Mouse (Mus musculus): Measurements from ENCODE around the gene Metrn. TPM values are rescaled to one million over a fixed set of nuclear protein-coding genes. Genes with fewer than 3 reads are reported as not detected.
A peak's percentile ranks its signal among the peaks of the same experiment; 100 is the strongest.

The Metrn gene
- polyA plus RNA-seq, 1 experiment from 2014 or later = 20.3 TPM

DNA sequence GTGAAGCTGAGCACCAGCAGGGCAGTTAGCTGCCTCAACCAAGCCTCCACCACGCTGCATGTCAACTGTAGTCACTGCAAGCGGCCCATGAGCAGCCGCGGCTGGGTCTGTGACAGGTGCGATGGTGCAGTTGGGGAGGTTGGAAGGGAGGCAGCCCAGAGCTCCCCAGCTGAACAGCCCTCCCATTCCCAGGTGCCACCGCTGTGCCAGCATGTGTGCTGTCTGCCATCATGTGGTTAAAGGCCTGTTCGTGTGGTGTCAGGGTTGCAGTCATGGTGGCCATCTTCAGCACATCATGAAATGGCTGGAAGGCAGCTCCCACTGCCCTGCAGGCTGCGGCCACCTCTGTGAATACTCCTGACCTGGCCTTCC is 31.3 kb upstream of the Metrn start:
- Histone ChIP-seq H3K27me3 (ENCODE audit: control insufficient read depth, insufficient read depth, low read length) (no peaks in the 10 kb centered on the region), H3K36me3 (ENCODE audit: control insufficient read depth, insufficient read depth, low read length) (peaks cover 9% of the 10 kb centered on the region; the same call in 1 of the 2 replicates), H3K4me1 (replicated peaks; ENCODE audit: control insufficient read depth, insufficient read depth, low read length) (peaks cover 31% of the 10 kb centered on the region), H3K4me2 (ENCODE audit: low read depth, low read length, severe bottlenecking) (peak overlapping the region; percentile 86; the same call in 1 of the 2 replicates), H3K4me3 (ENCODE audit: low read depth, low read length) (peak overlapping the region; percentile 52), H3K9ac (ENCODE audit: low read length) (no peak overlapping the region; the same call in 1 of the 2 replicates), H3K9me3 (ENCODE audit: control insufficient read depth, low read length) (no peaks in the 10 kb centered on the region), H3K27ac (ENCODE audit: low read depth, low read length) (no peak overlapping the region; the same call in 1 of the 2 replicates)
- ATAC-seq (replicated peaks; ENCODE audit: low FRiP score) (no peak), DNase-seq (ENCODE audit: low spot score) (peak; percentile 55)
- WGBS = 86% methylated on average over 8 of the region's 8 CpGs

DNA sequence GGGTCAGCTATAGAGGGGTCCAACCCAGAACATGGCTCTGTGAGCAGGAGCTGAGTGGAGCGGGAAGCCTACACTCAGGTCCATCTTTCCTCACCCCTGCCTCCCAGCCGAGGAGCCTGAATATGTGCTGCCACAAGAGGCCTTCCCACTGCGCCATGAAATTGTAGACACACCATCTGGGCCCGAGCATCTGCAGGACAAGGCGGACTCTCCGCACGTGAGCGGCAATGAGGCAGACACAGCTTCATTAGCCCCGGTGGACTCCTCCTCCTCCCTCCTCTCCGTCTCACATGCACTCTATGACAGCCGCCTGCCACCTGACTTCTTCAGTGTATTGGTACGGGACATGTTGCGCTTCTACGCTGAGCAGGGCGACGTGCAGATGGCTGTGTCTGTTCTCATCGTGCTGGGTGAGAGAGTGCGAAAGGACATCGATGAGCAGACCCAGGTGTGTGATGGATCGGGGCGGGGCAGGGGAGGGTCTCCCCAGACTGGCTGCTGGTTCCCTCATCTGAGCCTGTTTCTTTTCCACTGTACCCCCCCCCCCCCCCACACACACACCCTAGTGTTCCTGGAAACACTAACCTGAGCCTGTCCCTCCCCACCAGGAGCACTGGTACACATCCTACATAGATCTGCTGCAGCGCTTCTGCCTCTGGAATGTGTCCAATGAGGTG is 30.7 kb upstream of the Metrn start:
- Histone ChIP-seq H3K4me3 (ENCODE audit: low read depth, low read length) (no peak overlapping the region), H3K4me1 (replicated peaks; ENCODE audit: control insufficient read depth, insufficient read depth, low read length) (peaks cover 31% of the 10 kb centered on the region), H3K27me3 (ENCODE audit: control insufficient read depth, insufficient read depth, low read length) (no peaks in the 10 kb centered on the region), H3K4me2 (ENCODE audit: low read depth, low read length, severe bottlenecking) (no peak overlapping the region), H3K9me3 (ENCODE audit: control insufficient read depth, low read length) (no peaks in the 10 kb centered on the region), H3K27ac (ENCODE audit: low read depth, low read length) (no peak overlapping the region), H3K9ac (ENCODE audit: low read length) (no peak overlapping the region; the same call in 1 of the 2 replicates), H3K36me3 (ENCODE audit: control insufficient read depth, insufficient read depth, low read length) (peaks cover 9% of the 10 kb centered on the region; the same call in 1 of the 2 replicates)
- DNase-seq (ENCODE audit: low spot score) (peak; percentile 49), ATAC-seq (replicated peaks; ENCODE audit: low FRiP score) (no peak)
- WGBS = 92% methylated on average over 22 of the region's 22 CpGs

DNA sequence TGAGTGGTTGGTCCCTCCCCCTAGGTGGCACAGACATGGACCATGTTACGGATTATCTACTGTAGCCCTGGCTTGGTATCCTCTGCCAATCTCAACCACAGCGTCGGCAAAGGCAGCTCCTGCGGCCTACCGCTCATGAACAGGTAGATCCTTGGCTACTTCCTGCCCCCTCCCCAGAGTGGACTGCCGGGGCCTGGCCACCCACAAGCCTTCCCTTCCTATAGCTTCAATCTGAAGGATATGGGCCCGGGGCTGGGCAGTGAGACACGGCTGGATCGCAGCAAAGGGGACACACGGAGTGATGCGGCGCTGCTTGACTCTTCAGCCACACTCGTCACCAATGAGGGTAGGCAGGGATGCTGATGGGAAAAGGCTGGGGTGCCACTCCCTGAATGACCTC is 30.1 kb upstream of the Metrn start:
- no peaks in the 10 kb centered on the region for H3K9me3 ChIP-seq (ENCODE audit: control insufficient read depth, low read length)
- ATAC-seq (replicated peaks; ENCODE audit: low FRiP score) (no peak), DNase-seq (ENCODE audit: low spot score) (no peak)
- no peak overlapping the region for H3K27ac ChIP-seq (ENCODE audit: low read depth, low read length)
- no peak overlapping the region for H3K4me2 ChIP-seq (ENCODE audit: low read depth, low read length, severe bottlenecking)
- 93% methylated on average over 13 of the region's 13 CpGs for WGBS
- no peak overlapping the region for H3K9ac ChIP-seq (ENCODE audit: low read length)
- H3K4me1 ChIP-seq (replicated peaks; ENCODE audit: control insufficient read depth, insufficient read depth, low read length) = peaks cover 30% of the 10 kb centered on the region
- no peaks in the 10 kb centered on the region for H3K27me3 ChIP-seq (ENCODE audit: control insufficient read depth, insufficient read depth, low read length)
- H3K4me3 ChIP-seq (ENCODE audit: low read depth, low read length) = no peak overlapping the region
- H3K36me3 ChIP-seq (ENCODE audit: control insufficient read depth, insufficient read depth, low read length) = peaks cover 9% of the 10 kb centered on the region; the same call in 1 of the 2 replicates

DNA sequence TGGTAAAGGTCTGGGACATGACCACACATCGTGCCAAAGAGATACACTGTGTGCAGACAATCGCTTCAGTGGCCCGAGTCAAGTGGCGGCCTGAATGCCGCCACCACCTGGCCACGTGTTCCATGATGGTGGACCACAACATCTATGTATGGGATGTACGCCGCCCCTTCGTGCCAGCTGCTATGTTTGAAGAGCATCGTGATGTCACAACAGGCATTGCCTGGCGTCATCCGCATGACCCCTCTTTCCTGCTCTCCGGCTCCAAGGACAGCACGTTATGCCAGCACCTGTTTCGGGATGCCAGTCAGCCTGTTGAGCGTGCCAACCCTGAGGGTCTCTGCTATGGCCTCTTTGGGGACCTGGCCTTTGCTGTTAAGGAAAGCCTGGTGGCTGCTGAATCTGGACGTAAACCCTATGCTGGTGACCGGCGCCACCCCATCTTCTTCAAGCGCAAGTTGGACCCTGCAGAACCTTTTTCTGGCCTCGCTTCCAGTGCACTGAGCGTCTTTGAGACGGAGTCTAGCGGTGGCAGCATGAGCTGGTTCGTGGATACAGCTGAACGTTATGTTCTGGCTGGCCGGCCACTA is 29.1 kb upstream of the Metrn start:
- 95% methylated on average over 27 of the region's 27 CpGs for WGBS
- H3K4me3 ChIP-seq (ENCODE audit: low read depth, low read length) = no peak overlapping the region

DNA sequence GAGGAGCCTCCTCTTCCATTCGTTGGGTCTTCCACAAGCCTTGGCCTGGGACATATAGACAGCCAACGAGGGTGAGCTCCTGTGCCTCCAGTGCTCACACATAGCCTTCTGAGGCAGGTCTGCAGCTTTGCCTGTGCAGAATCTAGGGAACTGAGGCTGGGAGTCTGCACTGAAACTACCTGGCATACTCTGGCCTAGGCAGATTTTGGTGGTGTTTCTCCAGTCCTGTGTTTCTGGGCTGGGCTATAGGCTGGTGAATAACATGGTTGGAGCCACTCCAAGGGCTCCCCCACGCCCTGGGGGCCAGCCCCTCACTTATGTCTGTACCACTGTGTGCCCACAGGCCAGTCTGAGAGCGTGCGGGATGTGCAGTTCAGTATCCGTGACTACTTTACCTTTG is 28.4 kb upstream of the Metrn start:
- no peak overlapping the region for H3K27ac ChIP-seq (ENCODE audit: low read depth, low read length)
- peaks cover 2% of the 10 kb centered on the region; the same call in 1 of the 2 replicates for H3K27me3 ChIP-seq (ENCODE audit: control insufficient read depth, insufficient read depth, low read length)
- ATAC-seq (replicated peaks; ENCODE audit: low FRiP score) = no peak
- 0 out of 2 replicates have a peak overlapping the region, but pooled peaks have one; percentile 5 for H3K4me2 ChIP-seq (ENCODE audit: low read depth, low read length, severe bottlenecking)
- WGBS = 94% methylated on average over 6 of the region's 6 CpGs
- no peak overlapping the region for H3K4me3 ChIP-seq (ENCODE audit: low read depth, low read length)
- peaks cover 23% of the 10 kb centered on the region for H3K4me1 ChIP-seq (replicated peaks; ENCODE audit: control insufficient read depth, insufficient read depth, low read length)
- H3K9me3 ChIP-seq (ENCODE audit: control insufficient read depth, low read length) = no peaks in the 10 kb centered on the region
- peaks cover under 1% of the 10 kb centered on the region; the same call in 1 of the 2 replicates for H3K36me3 ChIP-seq (ENCODE audit: control insufficient read depth, insufficient read depth, low read length)
- H3K9ac ChIP-seq (ENCODE audit: low read length) = peak overlapping the region; percentile 12; the same call in 1 of the 2 replicates
- DNase-seq (ENCODE audit: low spot score) = no peak

More for the DNA sequence above, 29.1 kb upstream of the Metrn start:
- Histone ChIP-seq H3K9ac (ENCODE audit: low read length) (no peak overlapping the region), H3K27ac (ENCODE audit: low read depth, low read length) (no peak overlapping the region), H3K4me1 (replicated peaks; ENCODE audit: control insufficient read depth, insufficient read depth, low read length) (peaks cover 23% of the 10 kb centered on the region), H3K36me3 (ENCODE audit: control insufficient read depth, insufficient read depth, low read length) (peaks cover 4% of the 10 kb centered on the region; the same call in 1 of the 2 replicates), H3K27me3 (ENCODE audit: control insufficient read depth, insufficient read depth, low read length) (no peaks in the 10 kb centered on the region), H3K4me2 (ENCODE audit: low read depth, low read length, severe bottlenecking) (no peak overlapping the region), H3K9me3 (ENCODE audit: control insufficient read depth, low read length) (no peaks in the 10 kb centered on the region)
- DNase-seq (ENCODE audit: low spot score) (peak; percentile 48), ATAC-seq (replicated peaks; ENCODE audit: low FRiP score) (no peak)

DNA sequence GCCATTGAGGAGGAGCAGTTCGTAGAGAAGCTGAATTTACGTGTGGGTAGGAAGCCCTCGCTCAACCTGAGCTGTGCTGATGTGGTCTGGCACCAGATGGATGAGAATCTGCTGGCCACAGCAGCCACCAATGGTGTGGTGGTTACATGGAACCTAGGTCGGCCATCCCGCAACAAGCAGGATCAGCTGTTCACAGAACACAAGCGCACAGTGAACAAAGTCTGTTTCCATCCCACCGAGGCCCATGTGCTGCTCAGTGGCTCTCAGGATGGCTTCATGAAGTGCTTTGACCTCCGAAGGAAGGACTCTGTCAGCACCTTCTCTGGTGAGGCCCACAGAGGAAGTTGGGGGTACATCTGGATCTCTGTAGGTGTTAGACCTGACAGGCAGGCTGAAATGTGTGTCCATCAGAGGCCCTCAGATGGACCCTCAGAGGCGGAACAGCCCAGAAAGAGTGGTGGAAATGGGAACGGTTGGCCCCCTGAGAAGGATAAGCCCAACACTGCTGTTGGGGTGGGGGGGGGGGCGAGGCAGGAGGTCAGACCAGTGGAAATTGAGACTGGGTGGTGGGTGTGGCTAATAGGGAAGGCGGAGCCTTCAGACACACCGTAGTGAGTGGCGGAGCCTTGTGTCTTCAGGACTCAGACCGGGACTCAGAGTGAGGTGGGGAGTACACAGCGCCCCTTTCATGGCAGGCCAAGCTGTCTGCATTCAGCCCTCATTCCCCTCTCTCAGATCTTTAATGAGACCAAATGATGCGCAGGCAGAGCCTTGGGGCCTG is 27.6 kb upstream of the Metrn start:
- DNase-seq (ENCODE audit: low spot score) = no peak
- Histone ChIP-seq H3K9ac (ENCODE audit: low read length) (peak overlapping the region; percentile 60), H3K27ac (ENCODE audit: low read depth, low read length) (no peak overlapping the region), H3K4me1 (replicated peaks; ENCODE audit: control insufficient read depth, insufficient read depth, low read length) (peaks cover 17% of the 10 kb centered on the region), H3K4me2 (ENCODE audit: low read depth, low read length, severe bottlenecking) (peak overlapping the region; percentile 60), H3K27me3 (ENCODE audit: control insufficient read depth, insufficient read depth, low read length) (peaks cover 9% of the 10 kb centered on the region), H3K36me3 (ENCODE audit: control insufficient read depth, insufficient read depth, low read length) (no peaks in the 10 kb centered on the region; the same call in 1 of the 2 replicates), H3K4me3 (ENCODE audit: low read depth, low read length) (peak overlapping the region; percentile 54), H3K9me3 (ENCODE audit: control insufficient read depth, low read length) (no peaks in the 10 kb centered on the region)
- WGBS = 74% methylated on average over 16 of the region's 17 CpGs
- ATAC-seq (replicated peaks; ENCODE audit: low FRiP score) = no peak

DNA sequence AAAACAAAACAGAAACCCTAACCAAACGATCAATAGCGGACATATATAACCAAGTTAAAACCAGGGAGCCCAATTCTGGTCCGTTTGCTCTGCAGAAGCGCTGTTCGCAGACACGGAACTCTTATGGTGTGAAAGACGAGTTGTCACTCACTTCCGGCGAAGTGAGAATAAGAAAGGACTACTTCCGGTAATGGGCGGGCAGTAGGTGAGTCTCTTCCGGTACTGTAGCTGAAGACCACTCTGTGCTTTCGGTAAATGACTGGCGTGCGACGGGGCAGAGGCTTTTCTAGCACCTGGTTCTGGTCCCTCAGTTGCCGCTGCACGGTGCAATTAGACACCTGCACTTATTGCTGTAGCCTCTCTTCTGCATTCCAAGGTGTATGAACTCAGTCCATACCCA is 26.5 kb upstream of the Metrn start, which contains the start of gene Wdr24:
Gene Wdr24 (plus strand): TSS at position 176 of the 400 bp plus-strand sequence.
- peak; percentile 72 for ATAC-seq (replicated peaks; ENCODE audit: low FRiP score)
- 1% methylated on average over 18 of the region's 18 CpGs for WGBS
- Histone ChIP-seq H3K27me3 (ENCODE audit: control insufficient read depth, insufficient read depth, low read length) (peaks cover 12% of the 10 kb centered on the region), H3K27ac (ENCODE audit: low read depth, low read length) (no peak within 1 kb of the TSS), H3K4me1 (replicated peaks; ENCODE audit: control insufficient read depth, insufficient read depth, low read length) (peaks cover 17% of the 10 kb centered on the region), H3K9ac (ENCODE audit: low read length) (peak within 1 kb of the TSS; percentile 60), H3K4me3 (ENCODE audit: low read depth, low read length) (peak within 1 kb of the TSS; percentile 54), H3K9me3 (ENCODE audit: control insufficient read depth, low read length) (no peaks in the 10 kb centered on the region), H3K36me3 (ENCODE audit: control insufficient read depth, insufficient read depth, low read length) (no peaks in the 10 kb centered on the region; the same call in 1 of the 2 replicates), H3K4me2 (ENCODE audit: low read depth, low read length, severe bottlenecking) (peak within 1 kb of the TSS; percentile 60)
- peak; percentile 78 for DNase-seq (ENCODE audit: low spot score)
